Mouse (Mus musculus): ENCODE measurements around the gene Timm8b.

Timm8b gene

DNA sequence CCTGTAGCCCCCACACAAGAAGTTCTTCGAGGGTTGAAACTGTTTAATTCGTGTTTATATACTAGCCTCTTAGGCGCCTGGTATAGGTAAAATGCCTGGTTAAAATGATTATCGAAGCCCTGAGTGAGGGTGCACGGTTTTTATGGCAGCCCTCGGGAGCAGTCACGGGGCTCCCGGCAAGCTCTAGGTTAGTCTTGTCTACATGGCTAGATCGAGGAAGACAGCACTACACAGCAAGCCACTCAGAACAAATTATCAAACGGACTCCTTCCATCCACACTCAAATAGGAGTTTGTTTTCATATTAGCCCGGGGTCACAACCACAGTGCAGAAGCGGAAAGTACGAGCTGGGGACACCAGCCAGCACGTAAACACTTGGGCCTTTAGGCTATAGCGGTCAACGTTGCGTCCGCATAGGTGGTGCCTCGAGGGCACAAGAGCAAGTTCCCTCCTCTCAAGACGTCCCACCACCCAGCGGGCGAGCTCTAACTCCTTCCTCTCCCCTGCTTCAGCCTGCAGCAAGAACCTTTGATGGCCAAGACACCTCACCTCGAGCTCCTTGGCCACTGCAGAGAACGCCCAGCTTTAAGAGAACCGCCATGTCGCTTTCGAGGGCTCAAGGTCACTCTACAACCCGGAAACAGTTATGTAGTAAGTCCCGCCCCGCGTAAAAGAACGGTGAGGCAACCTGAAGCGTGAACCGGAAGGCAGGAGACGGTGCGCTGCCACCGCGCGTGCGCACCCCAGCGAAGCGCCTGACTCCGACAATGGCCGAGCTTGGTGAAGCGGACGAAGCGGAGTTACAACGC, at the start of gene Timm8b, which contains the start of gene Sdhd:
Gene Timm8b, plus strand, starts transcription at position 722 of the 809 bp plus-strand sequence.
Gene Sdhd, minus strand, starts transcription at position 624 of the 809 bp plus-strand sequence.
- peak; percentile 96 for DNase-seq

GRCm38 (mm10) chr9:50554241-50555093, 49.2 kb upstream of the Timm8b start, which contains the start of gene Il18:
Il18 (plus strand) TSS chr9:50554827.
- peak; percentile 90 for DNase-seq

GRCm38 (mm10) chr9:50555094-50555446, 48.6 kb upstream of the Timm8b start, which contains the start of gene Bco2:
Bco2 (minus strand) TSS chr9:50555181.
- DNase-seq, result no peak

- no peak for DNase-seq
These were observed 42.4 kb upstream of the Timm8b start, which contains the start of gene Tex12 for GRCm38 (mm10) chr9:50561145-50561917. Tex12 (minus strand) TSS chr9:50561325.

- DNase-seq, result no peak
These were observed 41.8 kb upstream of the Timm8b start for GRCm38 (mm10) chr9:50561918-50562360.

DNA sequence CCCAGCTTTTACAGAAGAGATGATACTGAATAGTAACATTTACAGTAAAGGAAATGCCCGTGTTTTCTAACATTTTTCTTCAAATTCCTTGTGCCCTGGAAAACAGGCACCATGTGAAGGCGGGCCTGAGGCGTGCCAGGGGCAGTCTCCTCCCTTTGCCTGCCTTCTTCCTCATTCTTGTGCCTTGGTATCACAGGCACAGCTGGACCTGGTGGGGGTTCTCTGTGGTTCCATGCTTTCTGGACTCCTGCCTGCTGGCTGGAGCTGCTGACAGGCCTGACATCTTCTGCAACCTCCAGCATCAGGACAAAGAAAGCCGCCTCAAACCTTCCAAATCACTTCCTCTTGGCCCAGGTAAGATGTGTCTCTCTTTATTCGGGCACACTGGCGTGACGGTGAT, 38.5 kb upstream of the Timm8b start:
- no peak for DNase-seq

DNA sequence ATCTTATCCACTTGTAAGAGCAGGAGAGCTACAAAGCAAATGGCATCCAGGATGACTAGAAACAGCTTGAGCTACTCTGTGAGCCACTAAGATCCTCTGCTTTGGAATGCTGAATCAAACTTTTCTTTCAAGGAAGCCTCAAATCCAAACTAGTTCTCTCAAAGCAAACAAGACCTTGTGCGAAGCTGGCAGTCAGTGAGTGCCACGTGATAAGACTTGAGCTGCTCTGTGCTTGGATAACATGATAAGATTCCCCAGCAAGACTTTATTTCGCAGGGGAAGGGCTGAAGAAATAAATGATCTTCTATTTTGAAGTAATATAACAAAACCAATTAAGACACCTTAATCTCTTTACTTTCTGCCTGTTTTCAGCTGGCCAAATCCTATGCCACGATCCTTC, 37.8 kb upstream of the Timm8b start:
- no peak for DNase-seq

- no peak for DNase-seq
These were observed 36.3 kb upstream of the Timm8b start for GRCm38 (mm10) chr9:50567372-50567771.

DNA sequence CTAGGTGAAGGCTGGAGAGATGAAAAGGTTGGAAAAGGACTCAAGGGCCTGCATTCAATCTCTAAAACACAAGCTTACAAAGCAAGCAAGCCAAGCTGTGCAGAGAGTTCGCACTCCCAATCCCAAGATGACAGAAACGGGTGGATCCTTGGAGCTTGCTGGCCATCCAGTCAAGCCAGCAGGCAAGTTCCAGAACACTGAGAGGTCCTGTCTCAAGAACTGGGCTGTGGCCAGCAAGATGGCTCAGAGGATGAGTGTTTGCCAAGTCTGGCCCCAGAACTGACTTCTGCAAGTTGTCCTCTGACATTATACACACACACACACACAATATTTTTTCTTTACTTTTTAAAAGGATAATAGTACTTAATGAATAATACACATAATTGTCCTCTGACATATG, 35.8 kb upstream of the Timm8b start:
- no peak for DNase-seq

- no peak for DNase-seq
These were observed 33.8 kb upstream of the Timm8b start for GRCm38 (mm10) chr9:50569599-50570525.

DNA sequence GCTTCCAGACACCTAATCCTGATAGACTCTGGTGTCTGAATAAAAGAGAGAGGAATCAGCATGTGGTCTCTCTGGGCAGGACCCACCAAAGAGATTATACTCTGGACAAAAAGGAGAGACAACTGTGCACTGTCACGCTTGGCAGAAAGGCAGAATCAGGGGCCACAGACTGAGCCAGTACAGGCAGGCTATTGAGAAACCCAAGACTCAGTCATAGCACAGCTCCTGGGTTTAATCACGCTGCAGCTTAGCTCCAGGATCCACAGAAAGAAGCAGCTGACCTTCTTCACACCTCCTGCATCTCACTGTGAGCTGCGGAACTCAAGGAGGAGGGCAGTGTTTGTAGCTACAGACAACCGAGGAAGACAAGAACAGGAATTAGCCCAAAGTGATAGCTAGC, 23.3 kb upstream of the Timm8b start:
- DNase-seq, result no peak

- DNase-seq, result no peak
These were observed 18.4 kb upstream of the Timm8b start for GRCm38 (mm10) chr9:50585145-50585818.

GRCm38 (mm10) chr9:50586955-50587354, 16.8 kb upstream of the Timm8b start:
- no peak for DNase-seq

- no peak for DNase-seq
These were observed 12.7 kb upstream of the Timm8b start for GRCm38 (mm10) chr9:50590856-50591518.

- DNase-seq, result no peak
These were observed 10.8 kb upstream of the Timm8b start for GRCm38 (mm10) chr9:50592955-50593354.

DNA sequence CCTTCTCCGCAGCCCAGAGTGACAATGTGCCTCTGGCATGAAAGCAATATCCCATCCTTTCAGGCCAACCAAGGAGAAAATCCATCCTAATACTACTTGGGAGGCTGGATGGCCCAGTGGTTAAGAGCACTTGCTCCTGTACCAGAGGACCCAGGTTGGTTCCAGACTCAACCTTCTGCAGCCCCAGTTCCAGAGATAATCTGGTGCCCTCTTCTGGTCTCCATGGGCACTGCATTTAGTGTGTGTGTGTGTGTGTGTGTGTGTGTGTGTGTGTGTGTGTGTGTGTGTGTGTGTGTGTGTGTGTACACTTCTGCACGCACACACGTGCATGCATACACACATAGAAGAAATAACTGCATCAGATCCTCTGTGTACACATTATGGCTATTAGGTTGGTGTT, 10.2 kb upstream of the Timm8b start:
- no peak for DNase-seq

DNA sequence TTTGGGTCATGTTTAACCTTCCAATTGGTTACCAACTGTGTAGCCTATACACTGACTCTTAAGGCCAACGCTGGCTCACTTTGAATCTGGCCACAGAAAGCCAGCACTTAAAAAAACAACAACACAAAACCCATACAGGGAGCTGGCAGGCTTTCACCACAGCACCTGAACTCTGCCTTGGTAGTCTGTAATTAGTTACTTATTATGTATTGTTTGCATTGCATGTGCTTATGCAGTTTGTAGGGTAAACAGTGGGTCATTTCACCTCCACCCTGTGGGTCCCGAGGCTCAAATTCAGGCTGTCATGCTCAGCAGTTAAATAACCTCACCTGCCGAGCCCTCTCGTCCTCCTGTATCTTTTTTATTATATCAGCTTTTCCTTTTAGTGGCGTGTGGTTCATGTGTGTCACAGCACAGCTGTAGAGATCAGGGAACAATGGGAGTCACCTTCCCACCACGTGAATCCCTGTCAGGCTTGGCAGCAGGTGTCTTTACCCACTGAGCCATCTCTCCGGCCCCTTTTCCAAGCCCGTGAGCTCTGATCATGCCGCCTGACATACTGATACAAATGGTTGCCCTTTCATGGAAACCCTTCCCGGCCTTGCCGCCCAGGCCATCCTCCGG, 8.8 kb upstream of the Timm8b start:
- no peak for DNase-seq

DNA sequence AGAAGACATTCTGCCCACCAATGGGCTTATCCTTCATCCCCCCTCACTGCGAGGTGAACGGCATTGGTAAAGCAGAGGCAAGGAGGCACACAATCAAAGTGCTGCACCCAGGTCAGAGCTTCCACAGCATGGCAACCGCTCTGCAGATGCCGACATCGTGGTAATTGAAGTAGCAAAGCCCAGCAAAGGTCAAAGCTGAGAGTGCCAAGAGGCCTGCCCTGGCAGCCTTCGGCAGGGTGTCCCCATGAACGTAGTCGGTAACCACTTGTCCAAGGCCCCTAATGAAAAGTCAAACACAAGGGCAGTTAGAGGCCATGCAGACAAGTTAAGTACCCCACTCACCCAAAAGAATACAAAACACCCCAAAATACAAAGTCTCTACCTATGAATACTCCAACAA, 6.7 kb upstream of the Timm8b start:
- no peak for DNase-seq

GRCm38 (mm10) chr9:50601536-50601935, 2.2 kb upstream of the Timm8b start:
- no peak for DNase-seq

All from layer of hippocampus, adult 9-11 months (tissue).